Mouse (Mus musculus) forebrain, postnatal 0 days (tissue): Measurements from ENCODE around the gene Il17re. TPM values are rescaled to one million over a fixed set of nuclear protein-coding genes. Genes with fewer than 3 reads are reported as not detected.
A peak's percentile ranks its signal among the peaks of the same experiment; 100 is the strongest.

Experiments used
- ATAC-seq: fragments of 200-750 bp; cut with Nextera tagmentation; 2 replicates; pipeline ENCODE4 v1.8.0; 2017; ENCODE audit warnings: mild to moderate bottlenecking, moderate library complexity
- DNase-seq: peaks from one replicate; pipeline ENCODE4 v3.0.0-alpha.2; 2015
- H3K27ac ChIP-seq: fragments of 300-500 bp; sonication (generic); 2 replicates; pipeline ENCODE4 v1.5.1; 2014; ENCODE audit warnings: low read depth, mild to moderate bottlenecking, antibody characterized with exemption, low read length, moderate library complexity, mixed read lengths
- H3K27me3 ChIP-seq: fragments of 300-500 bp; sonication (generic); 2 replicates; pipeline ENCODE4 v1.6.1; 2014; ENCODE audit warnings: mild to moderate bottlenecking, low read length, mixed read lengths; ENCODE audit not compliant: insufficient read depth
- H3K36me3 ChIP-seq: fragments of 300-500 bp; sonication (generic); 2 replicates; pipeline ENCODE4 v1.6.1; 2014; ENCODE audit warnings: mild to moderate bottlenecking, moderate library complexity; ENCODE audit not compliant: insufficient read depth
- H3K4me1 ChIP-seq: fragments of 300-500 bp; sonication (generic); 2 replicates; pipeline ENCODE4 v1.6.1; 2014; ENCODE audit warnings: antibody characterized with exemption; ENCODE audit not compliant: insufficient read depth
- H3K4me2 ChIP-seq: fragments of 300-500 bp; sonication (generic); 2 replicates; pipeline ENCODE4 v1.6.1; 2014; ENCODE audit warnings: low read depth, mild to moderate bottlenecking, moderate library complexity
- H3K4me3 ChIP-seq: fragments of 300-500 bp; sonication (generic); 2 replicates; pipeline ENCODE4 v1.5.1; 2014; ENCODE audit warnings: low read depth, low read length, mixed read lengths
- H3K9ac ChIP-seq: fragments of 300-500 bp; sonication (generic); 2 replicates; pipeline ENCODE4 v1.6.1; 2014; ENCODE audit warnings: mild to moderate bottlenecking
- H3K9me3 ChIP-seq: fragments of 300-500 bp; sonication (generic); 2 replicates; pipeline ENCODE4 v1.6.1; 2016; ENCODE audit warnings: low read length
- CTCF ChIP-seq: sonication (generic); IDR thresholded peaks from 2 replicates; pipeline ENCODE4 v1.5.1; 2016; ENCODE audit warnings: antibody characterized with exemption, control low read depth, low read depth
- WGBS: fragments of 180-500 bp; shearing (Covaris S2); extraction: QIAGEN DNeasy Blood & Tissue Kit; methylation state at CpG from one replicate; pipeline ENCODE4 v1.1.7; 2014; 5-methylcytosine and 5-hydroxymethylcytosine counted together
- polyA plus RNA-seq: library from polyadenylated mRNA; unstranded; fragments of >200 nt; fragmentation: Nextera tagmentation; extraction: Ambion mirVana; gene quantifications from 2 replicates; pipeline ENCODE4 v1.2.1, GENCODE M21; 2015
- total RNA-seq: library from RNA; depleted of rRNA; stranded (reverse); fragments of >200 nt; gene quantifications from 2 replicates; pipeline ENCODE4 v1.2.3, GENCODE M21; 2014

Gene Il17re
- total and polyA plus RNA-seq, 2 experiments from 2014 or later = 0.28 TPM; not detected in 1

GRCm38 (mm10) chr6:113435664-113436205, 22.5 kb upstream of the Il17re start, which contains the start of gene Cidec:
TSS of gene Cidec (minus strand) at chr6:113435760.
- ATAC-seq (no peak), DNase-seq (no peak)
- H3K4me3 ChIP-seq = no peak within 1 kb of the TSS
- TF ChIP-seq CTCF = no peak
- no peak within 1 kb of the TSS for H3K4me2 ChIP-seq
- H3K4me1 ChIP-seq = no peaks in the 10 kb centered on the region
- H3K36me3 ChIP-seq = no peaks in the 10 kb centered on the region
- 77% methylated on average over 9 of the region's 9 CpGs for WGBS
- H3K9me3 ChIP-seq = no peaks in the 10 kb centered on the region
- H3K27me3 ChIP-seq = no peaks in the 10 kb centered on the region
- no peak within 1 kb of the TSS for H3K9ac ChIP-seq
- H3K27ac ChIP-seq = no peak within 1 kb of the TSS

- Histone ChIP-seq H3K27me3 (no peaks in the 10 kb centered on the region), H3K9ac (no peak overlapping the region), H3K9me3 (no peaks in the 10 kb centered on the region), H3K4me3 (no peak overlapping the region), H3K36me3 (no peaks in the 10 kb centered on the region), H3K27ac (no peak overlapping the region), H3K4me1 (no peaks in the 10 kb centered on the region), H3K4me2 (no peak overlapping the region)
- ATAC-seq (no peak), DNase-seq (no peak)
- no peak for TF ChIP-seq CTCF
- 75% methylated on average over 12 of the region's 12 CpGs for WGBS
Measured at GRCm38 (mm10) chr6:113437135-113437534, 21.1 kb upstream of the Il17re start.

GRCm38 (mm10) chr6:113438721-113439430, 19.4 kb upstream of the Il17re start:
- H3K4me2 ChIP-seq = no peak overlapping the region
- H3K4me1 ChIP-seq = peaks cover 4% of the 10 kb centered on the region
- H3K27ac ChIP-seq = no peak overlapping the region
- no peak overlapping the region for H3K9ac ChIP-seq
- DNase-seq (no peak), ATAC-seq (no peak)
- no peaks in the 10 kb centered on the region for H3K36me3 ChIP-seq
- no peak for TF ChIP-seq CTCF
- no peaks in the 10 kb centered on the region for H3K27me3 ChIP-seq
- H3K9me3 ChIP-seq = no peaks in the 10 kb centered on the region
- no peak overlapping the region for H3K4me3 ChIP-seq
- 65% methylated on average over 12 of the region's 12 CpGs for WGBS

GRCm38 (mm10) chr6:113440686-113441085, 17.6 kb upstream of the Il17re start:
- Histone ChIP-seq H3K27me3 (no peaks in the 10 kb centered on the region), H3K9me3 (no peaks in the 10 kb centered on the region), H3K4me3 (no peak overlapping the region), H3K27ac (no peak overlapping the region), H3K4me2 (no peak overlapping the region), H3K9ac (no peak overlapping the region), H3K36me3 (no peaks in the 10 kb centered on the region), H3K4me1 (peaks cover 4% of the 10 kb centered on the region)
- 79% methylated on average over 3 of the region's 3 CpGs for WGBS
- no peak for TF ChIP-seq CTCF
- ATAC-seq (no peak), DNase-seq (no peak)

GRCm38 (mm10) chr6:113441147-113441680, 17.1 kb upstream of the Il17re start:
- DNase-seq (peak; percentile 82), ATAC-seq (peak; percentile 34; the same call in 1 of the 2 replicates)
- peak; percentile 79 for TF ChIP-seq CTCF
- Histone ChIP-seq H3K27ac (no peak overlapping the region), H3K36me3 (no peaks in the 10 kb centered on the region), H3K9me3 (no peaks in the 10 kb centered on the region), H3K4me1 (peaks cover 4% of the 10 kb centered on the region), H3K4me3 (no peak overlapping the region), H3K27me3 (no peaks in the 10 kb centered on the region), H3K4me2 (no peak overlapping the region), H3K9ac (no peak overlapping the region)
- 51% methylated on average over 7 of the region's 7 CpGs for WGBS

GRCm38 (mm10) chr6:113442087-113442441, 16.2 kb upstream of the Il17re start:
- Histone ChIP-seq H3K9ac (peak overlapping the region; percentile 95), H3K4me1 (peaks cover 4% of the 10 kb centered on the region), H3K36me3 (peaks cover 8% of the 10 kb centered on the region), H3K9me3 (no peaks in the 10 kb centered on the region), H3K4me2 (peak overlapping the region; percentile 90), H3K27ac (peak overlapping the region; percentile 81), H3K4me3 (peak overlapping the region; percentile 79), H3K27me3 (no peaks in the 10 kb centered on the region)
- ATAC-seq (peak; percentile 34), DNase-seq (no peak)
- 37% methylated on average over 9 of the region's 9 CpGs for WGBS
- no peak for TF ChIP-seq CTCF

GRCm38 (mm10) chr6:113442442-113443090, 15.7 kb upstream of the Il17re start, which contains the start of gene Jagn1:
TSS of gene Jagn1 (plus strand) at chr6:113442569.
- no peaks in the 10 kb centered on the region for H3K9me3 ChIP-seq
- peak within 1 kb of the TSS; percentile 81 for H3K27ac ChIP-seq
- no peak for TF ChIP-seq CTCF
- 1% methylated on average over 44 of the region's 45 CpGs for WGBS
- peak within 1 kb of the TSS; percentile 79 for H3K4me3 ChIP-seq
- H3K4me2 ChIP-seq = peak within 1 kb of the TSS; percentile 90
- peak within 1 kb of the TSS; percentile 95 for H3K9ac ChIP-seq
- peaks cover 13% of the 10 kb centered on the region for H3K36me3 ChIP-seq
- peak; percentile 98 for ATAC-seq
- H3K4me1 ChIP-seq = peaks cover 4% of the 10 kb centered on the region
- H3K27me3 ChIP-seq = no peaks in the 10 kb centered on the region
- peak; percentile 98 for DNase-seq
